Mouse (Mus musculus) erythroblast, embryonic 14.5 days (primary cell): Measurements from ENCODE around the gene Aim2. TPM values are rescaled to one million over a fixed set of nuclear protein-coding genes. Genes with fewer than 3 reads are reported as not detected.

Source experiments
- H3K27me3 ChIP-seq: 2 replicates; pipeline ENCODE4 v1.6.1; 2012; ENCODE audit warnings: inconsistent platforms; ENCODE audit not compliant: control insufficient read depth
- H3K36me3 ChIP-seq: 2 replicates; pipeline ENCODE4 v1.6.1; 2012; ENCODE audit warnings: mild to moderate bottlenecking, inconsistent platforms; ENCODE audit not compliant: control insufficient read depth
- H3K4me1 ChIP-seq: 2 replicates; pipeline ENCODE4 v1.6.1; 2012; ENCODE audit warnings: inconsistent platforms; ENCODE audit not compliant: control insufficient read depth
- H3K4me3 ChIP-seq: replicated peaks from 2 replicates; pipeline ENCODE3; 2012; ENCODE audit warnings: moderate library complexity, mild to moderate bottlenecking, inconsistent platforms
- H3K9me3 ChIP-seq: 2 replicates; pipeline ENCODE4 v1.6.1; 2012; ENCODE audit warnings: low read length, inconsistent platforms, mixed read lengths; ENCODE audit not compliant: control insufficient read depth
- GATA1 ChIP-seq: IDR thresholded peaks from 2 replicates; pipeline ENCODE4 v1.6.1; 2012; ENCODE audit warnings: low read length, inconsistent platforms, mixed read lengths
- TAL1 ChIP-seq: IDR thresholded peaks from 3 replicates; pipeline ENCODE4 v1.6.1; 2012; ENCODE audit warnings: low read length, inconsistent platforms, mixed read lengths
- polyA plus RNA-seq: library from polyadenylated mRNA; stranded (reverse); fragments of >175 nt; gene quantifications from 2 replicates; pipeline ENCODE4 v1.2.3, GENCODE M21; 2012

The Aim2 gene
- polyA plus RNA-seq, 1 experiment, result 0.06 TPM

DNA sequence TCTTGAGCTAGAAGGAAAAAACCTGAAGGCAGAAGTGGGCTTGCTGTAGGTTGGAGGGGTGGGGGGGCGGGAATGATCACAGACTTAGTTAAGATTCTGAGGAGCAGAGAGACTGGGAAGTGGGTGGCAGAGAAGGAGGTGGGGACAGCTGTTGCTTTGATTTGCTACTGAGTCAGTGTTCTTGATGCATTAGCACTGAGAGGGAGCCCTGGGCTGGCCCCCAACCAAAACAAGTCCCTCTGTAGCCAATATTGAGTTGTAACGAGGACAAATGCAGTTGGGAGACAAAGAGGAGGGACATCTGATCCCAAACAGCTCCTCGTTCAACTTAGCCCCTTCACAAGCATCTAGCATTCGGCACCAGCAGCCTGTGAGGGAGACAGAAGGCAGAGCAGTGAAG, 7.1 kb downstream of the Aim2 start:
- no peak overlapping the region for H3K4me3 ChIP-seq
- H3K4me1 ChIP-seq, result peaks cover 36% of the 10 kb centered on the region
- no peaks in the 10 kb centered on the region for H3K9me3 ChIP-seq
- H3K36me3 ChIP-seq, result peaks cover 17% of the 10 kb centered on the region
- TF ChIP-seq GATA1 (no peak), TAL1 (no peak)
- no peaks in the 10 kb centered on the region; the same call in 1 of the 2 replicates for H3K27me3 ChIP-seq

DNA sequence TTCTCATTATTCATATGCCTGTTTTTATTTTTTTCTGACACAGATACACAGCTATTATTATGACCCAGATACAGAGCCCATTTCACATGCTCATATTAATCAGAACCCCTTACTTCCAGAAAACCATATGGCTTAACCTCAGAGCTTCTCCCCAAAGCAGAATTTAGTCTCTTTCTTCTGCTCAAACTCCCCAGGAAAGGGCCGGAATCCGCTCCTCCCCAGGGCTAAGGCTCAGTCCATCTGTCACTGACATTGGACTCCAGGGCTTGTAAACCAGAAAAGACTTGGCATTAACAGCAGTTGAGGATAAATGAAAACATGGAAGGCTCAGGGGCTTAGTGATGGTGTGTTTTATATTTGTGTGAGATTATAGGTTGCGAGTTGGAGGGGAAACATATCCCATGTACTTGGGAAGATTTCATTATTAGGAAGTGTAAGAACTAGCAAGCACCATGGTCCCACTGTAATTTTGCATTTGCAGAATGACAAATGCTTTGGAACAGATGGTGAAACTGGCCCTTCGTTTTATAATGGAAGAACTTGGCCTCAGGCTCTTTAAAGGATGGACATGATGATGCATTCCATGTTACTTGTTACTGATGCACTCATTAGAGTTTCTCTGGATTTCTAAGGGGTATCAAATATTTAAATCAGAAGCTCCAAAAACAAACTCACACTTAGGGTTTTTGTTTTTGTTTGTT, 9.1 kb downstream of the Aim2 start:
- no peak for TF ChIP-seq TAL1
- TF ChIP-seq GATA1, result no peak
- Histone ChIP-seq H3K4me3 (no peak overlapping the region), H3K4me1 (peaks cover 20% of the 10 kb centered on the region), H3K36me3 (peaks cover 10% of the 10 kb centered on the region), H3K9me3 (no peaks in the 10 kb centered on the region), H3K27me3 (peaks cover 11% of the 10 kb centered on the region)

DNA sequence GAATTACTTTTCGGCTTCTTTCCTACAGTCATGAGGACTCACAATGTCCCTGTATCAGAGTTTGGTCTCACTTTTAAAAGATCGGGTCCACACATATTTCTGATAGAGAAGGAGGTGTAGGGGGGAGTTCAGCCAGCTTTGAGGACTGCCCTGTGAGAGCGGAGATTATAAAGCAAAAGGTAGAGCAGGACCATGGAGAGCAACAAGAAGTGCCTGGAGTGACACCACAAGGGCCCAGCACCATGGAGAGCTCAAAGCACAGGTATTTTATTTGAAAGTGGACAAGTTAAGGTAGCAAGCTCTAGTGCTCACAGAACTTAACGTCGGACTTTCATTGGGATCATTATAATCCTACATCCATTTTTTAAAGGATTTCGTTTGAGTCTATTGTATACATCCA, 11.0 kb downstream of the Aim2 start:
- Histone ChIP-seq H3K36me3 (no peaks in the 10 kb centered on the region), H3K9me3 (no peaks in the 10 kb centered on the region), H3K4me3 (no peak overlapping the region), H3K27me3 (peaks cover 30% of the 10 kb centered on the region), H3K4me1 (peaks cover 18% of the 10 kb centered on the region)
- TF ChIP-seq TAL1 (no peak), GATA1 (no peak)

DNA sequence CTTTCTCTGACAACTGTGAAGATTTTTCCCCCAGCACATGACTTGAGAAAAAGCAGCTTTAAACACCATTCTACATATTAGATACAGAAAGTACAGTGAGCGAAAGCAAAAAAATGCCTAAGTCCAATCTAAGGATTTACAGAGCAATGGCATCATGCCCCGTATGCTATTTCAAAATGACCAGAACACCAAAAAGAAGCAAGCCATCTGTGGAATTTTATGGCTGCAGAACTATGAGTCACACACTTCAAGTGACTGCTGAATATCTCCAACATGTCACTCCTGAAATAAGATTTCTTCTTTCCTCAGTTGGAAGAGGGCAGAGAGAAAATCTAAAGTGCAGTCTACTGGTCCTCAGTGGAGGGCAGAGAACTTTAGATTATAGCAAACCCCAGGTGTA, 12.8 kb downstream of the Aim2 start:
- H3K27me3 ChIP-seq, result peaks cover 48% of the 10 kb centered on the region
- H3K36me3 ChIP-seq, result no peaks in the 10 kb centered on the region
- TF ChIP-seq GATA1, result no peak
- TF ChIP-seq TAL1, result no peak

DNA sequence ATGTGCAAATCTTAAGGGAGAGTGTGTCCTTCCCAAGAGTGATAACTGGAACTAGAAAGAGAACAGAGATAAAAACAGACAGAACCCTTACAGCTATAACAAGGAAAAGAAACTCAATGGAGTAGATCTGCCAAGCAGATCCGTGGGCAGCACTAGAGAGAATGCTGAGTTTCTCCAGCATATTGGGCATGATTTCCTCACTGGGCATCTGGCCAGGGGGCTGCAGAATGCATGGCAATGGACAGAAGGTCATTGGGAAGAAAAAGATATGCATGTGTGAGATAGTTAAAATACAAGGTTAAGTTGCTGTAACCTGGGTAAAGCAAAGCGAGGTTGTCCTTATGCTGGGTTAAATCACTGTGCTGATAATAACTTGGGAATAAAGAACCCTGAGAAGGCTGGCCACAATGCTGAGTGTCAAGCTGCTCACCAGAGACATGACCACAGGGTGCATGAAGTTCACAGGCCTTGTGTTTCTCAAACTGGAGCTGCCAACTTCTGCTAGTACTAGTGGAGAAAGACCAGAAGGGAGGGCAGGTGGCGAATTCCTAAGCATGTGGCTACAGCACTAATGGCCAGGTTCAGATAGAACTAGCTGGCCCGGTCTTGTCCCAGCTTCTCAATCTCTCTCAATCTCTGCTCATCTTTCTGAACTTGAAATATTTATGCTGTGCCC, 13.6 kb downstream of the Aim2 start:
- Histone ChIP-seq H3K4me3 (no peak overlapping the region), H3K36me3 (no peaks in the 10 kb centered on the region), H3K27me3 (peaks cover 56% of the 10 kb centered on the region), H3K4me1 (peaks cover 21% of the 10 kb centered on the region), H3K9me3 (peaks cover 5% of the 10 kb centered on the region; the same call in 1 of the 2 replicates)
- TF ChIP-seq TAL1 (no peak), GATA1 (no peak)

More for the DNA sequence above, 12.8 kb downstream of the Aim2 start:
- H3K9me3 ChIP-seq, result peaks cover 5% of the 10 kb centered on the region; the same call in 1 of the 2 replicates
- H3K4me1 ChIP-seq, result peaks cover 21% of the 10 kb centered on the region
- no peak overlapping the region for H3K4me3 ChIP-seq

DNA sequence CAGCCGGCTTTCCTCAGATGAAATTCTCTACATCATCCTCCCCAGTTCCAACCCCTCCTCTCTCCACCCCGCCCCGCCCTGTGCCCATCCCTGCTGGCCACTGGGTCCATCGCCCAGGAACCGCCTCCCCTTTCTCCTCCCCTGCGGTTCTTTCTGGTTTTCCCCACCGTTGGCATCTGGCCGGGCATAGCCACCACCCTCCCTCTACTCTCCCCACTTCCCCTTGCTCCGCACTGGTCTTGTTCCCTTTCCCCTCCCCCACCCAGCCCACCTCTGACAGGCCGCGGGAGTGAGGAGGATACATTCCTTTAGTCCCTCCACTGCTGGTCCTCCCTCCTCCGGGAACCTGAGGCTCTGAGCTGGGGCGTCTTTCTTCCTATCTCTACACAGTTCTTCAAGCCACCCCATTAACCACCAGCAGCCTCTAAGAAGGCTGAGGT, 15.3 kb downstream of the Aim2 start:
- peaks cover 5% of the 10 kb centered on the region; the same call in 1 of the 2 replicates for H3K9me3 ChIP-seq
- no peaks in the 10 kb centered on the region for H3K36me3 ChIP-seq
- H3K4me3 ChIP-seq, result no peak overlapping the region
- H3K4me1 ChIP-seq, result peaks cover 21% of the 10 kb centered on the region
- TF ChIP-seq GATA1 (no peak), TAL1 (no peak)
- H3K27me3 ChIP-seq, result peaks cover 67% of the 10 kb centered on the region

DNA sequence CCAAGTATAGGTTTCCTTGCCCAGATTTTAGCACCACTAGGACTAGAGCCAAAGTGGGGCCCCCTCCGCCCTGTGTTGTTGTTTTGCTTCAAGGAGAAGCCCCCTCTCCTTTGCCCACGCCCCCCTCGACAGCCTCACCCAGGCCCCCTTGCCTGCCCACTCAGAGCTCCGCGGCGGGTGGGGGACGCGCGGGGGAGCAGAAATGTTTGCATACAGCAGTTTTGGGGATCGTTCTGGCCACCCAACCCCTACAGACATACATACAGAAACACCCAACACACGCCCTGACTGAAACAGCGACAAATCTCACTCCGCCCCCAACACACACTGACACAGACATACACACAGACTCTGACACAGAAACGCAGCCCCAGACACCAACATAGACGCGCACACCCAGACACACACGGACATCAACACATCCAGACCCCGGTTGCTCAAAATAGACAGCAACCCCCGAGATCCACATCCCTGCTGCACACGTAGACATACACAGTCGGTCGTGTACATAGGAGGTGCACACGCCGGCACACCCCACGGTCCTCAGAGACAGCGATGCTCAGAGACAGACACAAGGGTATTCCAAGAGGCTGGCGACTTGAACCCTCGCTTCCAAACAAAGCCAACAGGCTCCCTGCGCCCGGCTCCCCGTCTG, 16.1 kb downstream of the Aim2 start:
- peaks cover 67% of the 10 kb centered on the region for H3K27me3 ChIP-seq
- peaks cover 5% of the 10 kb centered on the region; the same call in 1 of the 2 replicates for H3K9me3 ChIP-seq
- TF ChIP-seq GATA1 (no peak), TAL1 (no peak)
- H3K36me3 ChIP-seq, result no peaks in the 10 kb centered on the region
- no peak overlapping the region for H3K4me3 ChIP-seq
- H3K4me1 ChIP-seq, result peaks cover 21% of the 10 kb centered on the region

DNA sequence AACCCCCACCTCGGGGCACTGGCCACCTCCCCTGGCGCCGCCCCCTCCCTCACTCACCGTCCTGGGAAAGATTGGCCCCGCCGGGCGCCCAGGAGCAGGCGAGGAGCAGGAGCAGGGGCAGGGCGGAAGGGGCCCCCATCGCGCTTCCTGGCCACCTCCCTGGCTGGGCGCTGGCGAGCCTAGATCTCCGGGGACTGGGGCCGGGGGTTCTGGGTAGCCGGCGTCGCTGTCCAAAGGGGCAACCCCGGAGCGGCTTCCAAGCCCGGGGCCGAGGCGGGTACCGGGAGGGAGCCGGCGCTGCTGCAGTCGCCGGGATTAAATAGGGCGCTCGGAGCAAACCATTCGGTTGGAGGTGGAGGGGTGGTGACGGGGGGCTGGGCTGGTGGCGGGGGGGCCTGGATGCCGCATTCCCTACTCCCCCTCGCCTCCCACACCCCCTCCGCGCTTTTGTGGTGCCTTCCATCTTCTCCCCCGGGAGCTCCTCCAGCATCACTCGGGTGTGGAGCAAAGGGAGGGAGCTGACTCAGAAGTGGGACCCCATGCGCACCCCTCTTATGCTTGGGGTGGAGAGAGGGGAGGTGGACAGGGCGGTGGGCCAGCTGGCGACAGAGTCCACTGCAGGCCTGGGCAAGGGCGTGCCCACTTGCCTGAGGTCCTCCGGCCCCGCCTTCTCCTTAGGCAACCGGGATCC, 16.8 kb downstream of the Aim2 start, which contains the start of gene Cadm3:
Gene Cadm3, minus strand, starts transcription at position 340 of the 691 bp plus-strand sequence.
- Histone ChIP-seq H3K4me3 (no peak within 1 kb of the TSS), H3K27me3 (peaks cover 67% of the 10 kb centered on the region), H3K9me3 (peaks cover 5% of the 10 kb centered on the region; the same call in 1 of the 2 replicates), H3K36me3 (no peaks in the 10 kb centered on the region), H3K4me1 (peaks cover 21% of the 10 kb centered on the region)
- TF ChIP-seq GATA1 (no peak), TAL1 (no peak)
